Mouse (Mus musculus) forebrain, embryonic 10.5 days (tissue): Measurements from ENCODE around the gene Nsun7. TPM values are rescaled to one million over a fixed set of nuclear protein-coding genes. Genes with fewer than 3 reads are reported as not detected.
A peak's percentile ranks its signal among the peaks of the same experiment; 100 is the strongest.

Experiments used
- DNase-seq: peaks from one replicate; pipeline ENCODE4 v3.0.0-alpha.2; 2017; ENCODE audit warnings: low spot score; ENCODE audit errors: extremely low spot score
- H3K27ac ChIP-seq: fragments of 300-500 bp; sonication (generic); 2 replicates; pipeline ENCODE4 v1.5.1; 2016; ENCODE audit warnings: mild to moderate bottlenecking
- H3K27me3 ChIP-seq: fragments of 300-500 bp; sonication (generic); 2 replicates; pipeline ENCODE4 v1.6.1; 2016; ENCODE audit warnings: mild to moderate bottlenecking; ENCODE audit not compliant: poor library complexity, severe bottlenecking
- H3K36me3 ChIP-seq: fragments of 300-500 bp; sonication (generic); replicated peaks from 2 replicates; pipeline ENCODE4 v1.6.1; 2016; ENCODE audit warnings: mild to moderate bottlenecking, moderate library complexity
- H3K4me1 ChIP-seq: fragments of 300-500 bp; sonication (generic); 2 replicates; pipeline ENCODE4 v1.6.1; 2016
- H3K4me3 ChIP-seq: fragments of 300-500 bp; sonication (generic); 2 replicates; pipeline ENCODE4 v1.5.1; 2016; ENCODE audit warnings: mild to moderate bottlenecking, moderate library complexity
- H3K9me3 ChIP-seq: fragments of 300-500 bp; sonication (generic); 2 replicates; pipeline ENCODE4 v1.6.1; 2016; ENCODE audit warnings: mild to moderate bottlenecking, moderate library complexity
- WGBS: fragments of 180-500 bp; shearing (Covaris S2); methylation state at CpG from one replicate; pipeline ENCODE4 v1.1.7; 2016; 5-methylcytosine and 5-hydroxymethylcytosine counted together
- polyA plus RNA-seq: library from polyadenylated mRNA; unstranded; fragments of >200 nt; fragmentation: Nextera tagmentation; extraction: Ambion mirVana; gene quantifications from 2 replicates; pipeline ENCODE4 v1.2.1, GENCODE M21; 2016

Nsun7 gene
- polyA plus RNA-seq, result 0.34 and 0.64 TPM in 2 replicates

DNA sequence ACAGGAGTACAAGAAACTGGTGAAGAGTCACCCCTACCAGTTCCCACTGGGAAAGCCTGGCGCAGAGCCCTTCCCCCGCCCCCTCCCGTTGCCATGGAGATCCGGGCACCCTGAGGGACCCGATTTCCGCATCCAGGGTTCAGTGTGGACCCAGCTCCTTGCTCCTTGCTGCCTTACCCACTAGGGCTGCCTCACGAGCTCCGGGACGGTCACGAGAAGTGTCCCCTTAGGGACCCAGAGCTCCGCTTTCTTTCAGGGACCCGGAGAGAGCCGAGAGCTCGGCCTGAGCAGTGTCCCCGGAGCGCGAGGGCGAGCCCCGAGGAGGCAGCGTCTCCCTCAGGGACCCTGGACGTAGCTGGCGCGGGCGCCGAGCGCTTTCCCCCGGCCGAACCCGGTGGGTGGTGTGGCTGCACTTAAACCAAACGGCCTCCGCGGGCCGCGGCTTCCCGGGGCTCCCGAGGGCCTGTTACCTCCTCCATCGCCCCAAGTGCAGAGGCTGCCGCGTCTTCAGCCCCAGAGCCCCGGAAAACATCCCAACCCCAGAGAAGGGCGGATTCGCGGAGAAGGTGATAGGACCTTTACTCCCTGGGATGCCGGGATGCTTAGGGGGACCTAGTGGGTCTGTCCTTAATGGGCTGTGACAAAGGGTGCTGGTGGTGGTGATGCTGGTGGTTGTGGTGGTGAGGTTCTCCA, at the start of gene Nsun7:
Gene Nsun7, plus strand, starts transcription at position 142 of the 693 bp plus-strand sequence.
- no peaks in the 10 kb centered on the region for H3K36me3 ChIP-seq
- no peaks in the 10 kb centered on the region for H3K9me3 ChIP-seq
- peak within 1 kb of the TSS; percentile 86 for H3K27ac ChIP-seq
- peaks cover 14% of the 10 kb centered on the region for H3K4me1 ChIP-seq
- H3K4me3 ChIP-seq, result peak within 1 kb of the TSS; percentile 77
- WGBS, result under 1% methylated on average over 44 of the region's 44 CpGs
- peaks cover 25% of the 10 kb centered on the region for H3K27me3 ChIP-seq
- peak; percentile 78 for DNase-seq

DNA sequence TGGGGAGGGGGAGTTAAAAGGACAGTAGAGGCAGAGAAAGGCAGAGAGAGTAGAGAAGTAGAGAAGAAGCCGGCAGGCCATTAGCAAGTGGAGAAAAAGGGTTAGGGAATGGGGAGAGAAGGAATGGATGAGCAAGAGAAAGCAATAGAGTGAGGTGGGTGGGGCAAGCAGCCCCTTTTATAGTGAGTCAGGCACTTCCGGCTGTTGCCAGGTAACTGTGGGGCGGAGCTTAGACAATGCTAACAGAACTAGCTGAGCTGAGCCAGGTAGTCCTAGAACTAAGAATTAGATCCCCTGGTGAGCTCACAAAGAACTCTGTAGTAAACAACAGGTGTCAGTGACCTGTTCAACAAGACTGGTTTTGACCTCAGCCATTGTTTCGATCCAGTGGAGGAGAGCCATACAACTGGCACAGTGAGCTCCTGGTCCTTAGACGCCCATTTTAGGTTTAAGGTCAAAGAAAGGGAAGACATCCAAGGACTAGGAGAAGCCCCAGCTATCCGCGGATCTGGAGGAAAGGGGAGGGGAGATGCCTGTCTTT, 45.2 kb upstream of the Nsun7 start:
- Histone ChIP-seq H3K27ac (no peak overlapping the region), H3K4me1 (peaks cover 26% of the 10 kb centered on the region), H3K27me3 (no peaks in the 10 kb centered on the region), H3K36me3 (no peaks in the 10 kb centered on the region), H3K9me3 (no peaks in the 10 kb centered on the region), H3K4me3 (no peak overlapping the region)
- DNase-seq, result no peak
- 57% methylated on average over 7 of the region's 7 CpGs for WGBS

DNA sequence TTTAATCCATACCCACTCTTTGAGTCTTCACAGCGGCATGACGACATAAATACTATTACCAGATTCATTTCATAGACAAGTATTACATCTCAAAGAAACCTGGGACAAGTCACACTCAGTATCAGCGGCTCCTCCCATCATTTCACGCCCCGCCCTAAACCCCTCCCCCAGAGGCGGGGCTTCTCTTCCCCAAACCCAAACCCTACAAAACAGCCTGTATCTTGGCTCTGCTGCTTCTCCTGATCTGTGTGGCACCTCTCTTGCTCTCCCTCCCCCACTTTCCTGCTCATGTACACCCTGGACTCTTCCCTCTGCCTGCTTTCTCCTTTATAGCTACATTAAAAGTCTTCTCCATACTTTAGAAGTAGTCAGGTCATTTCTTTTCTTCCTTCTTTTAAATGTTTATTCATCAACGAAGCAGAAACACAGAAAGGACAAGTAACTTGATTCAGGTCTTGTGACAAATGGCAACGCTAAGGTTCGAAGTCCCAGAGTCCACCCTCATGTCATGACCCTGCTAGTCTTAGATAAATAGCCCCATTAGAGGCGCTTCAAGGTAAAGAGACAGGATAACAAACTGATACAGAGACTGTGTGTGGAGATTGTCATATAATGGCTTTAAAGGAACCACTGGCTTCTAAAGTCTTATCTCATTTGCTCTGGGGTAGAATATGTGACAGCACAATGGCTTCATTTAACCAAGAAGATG, 44.0 kb upstream of the Nsun7 start:
- peaks cover 32% of the 10 kb centered on the region for H3K4me1 ChIP-seq

DNA sequence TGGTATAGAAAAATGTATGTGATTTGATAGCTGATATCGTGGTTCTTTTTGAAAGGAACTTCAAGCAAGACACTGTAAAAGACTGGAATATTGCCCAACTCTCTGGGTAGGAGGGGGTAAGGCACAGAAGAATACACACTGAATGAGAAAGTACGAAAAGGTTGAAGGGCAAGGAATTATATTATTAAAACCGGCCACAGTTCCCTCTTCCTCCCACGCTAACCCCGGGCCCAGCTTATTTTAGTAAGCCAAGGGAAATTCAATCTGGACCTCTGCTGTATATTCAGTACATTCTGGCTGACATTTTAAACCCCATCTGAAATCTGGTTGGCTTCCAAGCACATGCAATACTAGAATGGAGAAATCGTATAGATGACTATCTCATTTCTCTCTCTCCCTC, 40.0 kb upstream of the Nsun7 start:
- no peak for DNase-seq
- no peaks in the 10 kb centered on the region for H3K27me3 ChIP-seq
- no peaks in the 10 kb centered on the region for H3K9me3 ChIP-seq
- WGBS, result 82% methylated on average over 6 of the region's 6 CpGs
- H3K4me3 ChIP-seq, result no peak overlapping the region
- H3K4me1 ChIP-seq, result peaks cover 20% of the 10 kb centered on the region
- no peaks in the 10 kb centered on the region for H3K36me3 ChIP-seq
- H3K27ac ChIP-seq, result no peak overlapping the region

More for the DNA sequence above, 44.0 kb upstream of the Nsun7 start:
- 71% methylated on average over 10 of the region's 10 CpGs for WGBS
- no peak overlapping the region for H3K4me3 ChIP-seq
- no peaks in the 10 kb centered on the region for H3K27me3 ChIP-seq
- no peaks in the 10 kb centered on the region for H3K36me3 ChIP-seq
- no peaks in the 10 kb centered on the region for H3K9me3 ChIP-seq
- no peak overlapping the region for H3K27ac ChIP-seq
- DNase-seq, result no peak

DNA sequence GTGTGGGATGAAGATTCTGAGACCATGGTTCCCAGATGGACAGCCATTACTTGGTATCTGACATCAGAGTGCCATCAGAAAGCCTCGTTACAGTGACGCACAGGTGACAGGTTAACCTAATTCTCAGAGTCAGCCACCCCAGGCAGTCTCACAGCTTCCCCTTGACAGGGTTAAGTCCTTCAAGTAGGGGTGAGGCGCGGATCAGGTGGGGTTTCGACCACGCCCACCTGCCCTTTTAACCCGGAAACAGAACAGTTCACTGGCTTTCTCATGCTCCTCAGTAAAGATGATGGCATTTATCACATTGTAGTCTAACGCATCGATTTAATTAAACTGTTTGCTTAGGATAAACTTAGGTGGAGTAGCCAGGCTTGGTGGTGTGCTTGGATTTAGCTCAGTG, 39.1 kb upstream of the Nsun7 start:
- Histone ChIP-seq H3K36me3 (no peaks in the 10 kb centered on the region), H3K27ac (no peak overlapping the region), H3K9me3 (no peaks in the 10 kb centered on the region), H3K4me3 (no peak overlapping the region), H3K27me3 (no peaks in the 10 kb centered on the region), H3K4me1 (peaks cover 19% of the 10 kb centered on the region)
- 84% methylated on average over 9 of the region's 9 CpGs for WGBS
- no peak for DNase-seq

DNA sequence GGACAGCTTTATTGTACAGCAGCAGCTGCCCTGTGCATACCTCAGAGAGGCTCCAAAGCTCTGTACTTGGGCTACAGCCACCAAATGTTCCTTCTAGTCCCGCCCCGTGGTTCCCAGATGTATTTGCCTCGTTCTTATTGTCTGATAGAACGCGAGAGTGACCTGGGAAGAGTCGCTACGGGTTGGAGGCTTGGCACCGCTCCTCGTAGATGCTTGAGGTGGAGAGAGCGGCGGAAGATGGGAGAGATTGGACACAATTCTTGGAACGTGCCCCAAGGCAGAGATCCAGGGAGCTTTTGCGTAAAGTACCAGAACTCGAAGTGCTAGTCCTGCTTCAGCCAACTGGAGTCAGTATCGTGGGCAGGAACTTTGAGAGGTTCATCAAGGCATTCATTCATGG, 36.8 kb upstream of the Nsun7 start:
- Histone ChIP-seq H3K36me3 (no peaks in the 10 kb centered on the region), H3K9me3 (no peaks in the 10 kb centered on the region), H3K27ac (no peak overlapping the region), H3K27me3 (no peaks in the 10 kb centered on the region), H3K4me1 (peaks cover 19% of the 10 kb centered on the region), H3K4me3 (no peak overlapping the region)
- no peak for DNase-seq
- 95% methylated on average over 15 of the region's 15 CpGs for WGBS

DNA sequence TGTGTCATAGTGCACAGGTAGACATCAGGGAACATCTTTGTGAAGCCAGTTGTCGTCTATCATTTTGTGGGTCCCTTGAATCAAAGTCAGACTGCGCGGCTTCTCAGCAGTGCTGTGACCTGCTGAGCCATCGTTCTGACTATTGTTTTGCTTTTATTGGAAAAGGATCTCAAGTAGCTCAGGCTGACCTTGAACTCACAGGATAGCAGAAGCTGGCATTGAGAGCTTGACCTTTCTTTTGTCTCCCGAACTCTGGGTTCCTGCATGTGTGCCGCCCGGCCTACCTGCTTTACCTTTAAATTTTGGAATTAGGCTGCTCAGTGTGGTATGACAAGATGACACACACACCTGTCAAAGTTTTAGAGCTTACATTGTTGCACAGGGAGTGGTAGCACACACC, 33.2 kb upstream of the Nsun7 start:
- Histone ChIP-seq H3K4me1 (no peaks in the 10 kb centered on the region), H3K27me3 (no peaks in the 10 kb centered on the region), H3K4me3 (no peak overlapping the region), H3K27ac (no peak overlapping the region), H3K9me3 (no peaks in the 10 kb centered on the region), H3K36me3 (no peaks in the 10 kb centered on the region)
- WGBS, result 92% methylated on average over 7 of the region's 7 CpGs
- DNase-seq, result no peak

DNA sequence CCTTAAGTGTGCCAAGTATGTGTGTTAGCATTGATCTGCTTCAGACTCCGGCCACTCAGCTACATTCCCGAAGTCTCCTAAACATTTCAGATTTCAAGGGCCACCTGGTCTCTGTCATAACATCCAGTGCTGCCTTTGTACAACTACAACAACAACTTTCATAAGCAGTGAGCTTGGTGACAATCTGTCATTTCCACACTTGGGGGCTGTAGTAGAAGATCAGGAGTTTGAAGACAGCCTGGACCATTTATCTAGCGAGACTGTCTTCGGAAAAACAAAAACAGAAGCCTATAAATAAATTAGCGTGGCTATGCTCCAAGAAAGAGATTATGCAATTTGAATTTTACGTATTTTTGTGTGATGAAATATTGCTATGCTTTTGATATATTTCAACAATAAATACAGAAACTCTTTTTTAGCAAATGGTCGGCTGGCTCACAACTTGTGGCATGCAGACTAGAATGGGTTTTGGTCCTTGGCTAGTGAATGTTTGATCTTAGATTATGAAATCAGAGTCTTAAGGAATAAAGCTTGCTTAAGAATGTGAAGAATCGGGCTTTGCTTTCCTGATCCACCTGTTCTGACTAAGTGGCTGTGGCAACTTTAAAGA, 27.9 kb upstream of the Nsun7 start:
- H3K36me3 ChIP-seq, result no peaks in the 10 kb centered on the region
- no peaks in the 10 kb centered on the region for H3K9me3 ChIP-seq
- DNase-seq, result no peak
- H3K27me3 ChIP-seq, result no peaks in the 10 kb centered on the region
- no peak overlapping the region for H3K4me3 ChIP-seq
- H3K4me1 ChIP-seq, result no peaks in the 10 kb centered on the region
- WGBS, result 91% methylated on average over 8 of the region's 8 CpGs
- H3K27ac ChIP-seq, result no peak overlapping the region

DNA sequence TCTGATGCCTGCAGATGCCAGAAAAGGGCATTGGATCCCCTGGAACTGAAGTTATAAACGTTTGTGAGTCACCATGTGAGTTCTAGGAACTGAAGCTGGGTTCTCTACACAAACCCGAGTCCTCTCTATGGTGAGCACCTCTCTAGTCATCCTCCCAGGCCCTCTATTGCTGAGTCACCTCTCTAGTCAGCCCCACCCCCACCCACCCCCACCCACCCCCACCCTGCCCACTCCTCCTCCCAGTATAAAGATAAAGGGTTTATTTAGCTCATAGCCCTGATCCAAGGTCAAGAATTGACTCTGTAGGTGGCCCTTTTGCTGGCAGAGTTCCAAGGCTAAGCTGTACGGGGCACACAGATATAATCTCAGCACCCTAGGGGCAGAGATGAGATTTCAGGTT, 27.2 kb upstream of the Nsun7 start:
- H3K9me3 ChIP-seq, result no peaks in the 10 kb centered on the region
- H3K27me3 ChIP-seq, result no peaks in the 10 kb centered on the region
- no peaks in the 10 kb centered on the region for H3K4me1 ChIP-seq
- no peak for DNase-seq
- WGBS, result 60% methylated on average over 3 of the region's 3 CpGs
- H3K27ac ChIP-seq, result no peak overlapping the region
- H3K36me3 ChIP-seq, result no peaks in the 10 kb centered on the region
- H3K4me3 ChIP-seq, result no peak overlapping the region

DNA sequence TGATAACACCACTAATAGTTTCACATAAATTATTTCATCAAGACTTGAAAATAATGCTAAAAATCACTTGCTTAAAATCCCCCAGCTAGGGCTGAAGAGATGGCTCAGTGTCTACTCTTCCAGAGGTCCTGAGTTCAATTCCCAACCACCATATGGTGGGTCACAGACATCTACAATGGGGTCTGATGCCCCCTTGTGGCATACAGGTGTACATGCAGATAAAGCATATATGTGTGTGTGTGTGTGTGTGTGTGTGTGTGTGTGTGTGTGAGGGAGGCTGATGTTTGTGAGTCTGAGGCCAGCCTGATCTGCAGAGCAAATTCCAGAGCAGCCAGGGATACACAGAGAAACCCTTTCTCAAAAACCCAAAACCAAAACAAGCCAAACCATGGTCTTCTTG, 17.8 kb upstream of the Nsun7 start:
- no peak for DNase-seq
- no peak overlapping the region for H3K27ac ChIP-seq
- H3K4me1 ChIP-seq, result peaks cover 14% of the 10 kb centered on the region
- H3K36me3 ChIP-seq, result no peaks in the 10 kb centered on the region
- no peaks in the 10 kb centered on the region; the same call in 1 of the 2 replicates for H3K9me3 ChIP-seq
- H3K27me3 ChIP-seq, result no peaks in the 10 kb centered on the region
- no peak overlapping the region for H3K4me3 ChIP-seq

DNA sequence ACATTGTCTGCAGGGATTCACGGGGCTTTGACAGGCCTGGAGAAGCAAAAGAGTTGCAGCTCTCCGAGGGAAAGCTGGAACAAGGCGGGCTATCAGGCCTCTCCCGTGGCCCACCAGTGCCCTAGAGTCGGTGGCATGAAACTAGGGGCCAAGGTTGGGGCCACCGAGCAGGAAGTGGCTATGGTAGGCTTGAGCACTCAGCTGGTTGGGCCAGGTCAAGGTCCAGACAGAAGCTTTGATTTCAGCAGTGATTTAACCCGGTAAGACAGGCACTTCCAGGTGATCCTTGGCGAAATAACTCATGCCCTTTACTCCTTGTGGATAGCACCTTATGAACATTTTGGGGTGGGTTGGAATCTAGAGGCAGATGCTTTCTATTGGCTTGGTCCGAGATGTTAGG, 16.2 kb upstream of the Nsun7 start:
- Histone ChIP-seq H3K9me3 (no peaks in the 10 kb centered on the region; the same call in 1 of the 2 replicates), H3K4me1 (peaks cover 14% of the 10 kb centered on the region), H3K36me3 (no peaks in the 10 kb centered on the region), H3K4me3 (no peak overlapping the region), H3K27ac (no peak overlapping the region; the same call in 1 of the 2 replicates), H3K27me3 (no peaks in the 10 kb centered on the region)
- 88% methylated on average over 9 of the region's 9 CpGs for WGBS
- no peak for DNase-seq

DNA sequence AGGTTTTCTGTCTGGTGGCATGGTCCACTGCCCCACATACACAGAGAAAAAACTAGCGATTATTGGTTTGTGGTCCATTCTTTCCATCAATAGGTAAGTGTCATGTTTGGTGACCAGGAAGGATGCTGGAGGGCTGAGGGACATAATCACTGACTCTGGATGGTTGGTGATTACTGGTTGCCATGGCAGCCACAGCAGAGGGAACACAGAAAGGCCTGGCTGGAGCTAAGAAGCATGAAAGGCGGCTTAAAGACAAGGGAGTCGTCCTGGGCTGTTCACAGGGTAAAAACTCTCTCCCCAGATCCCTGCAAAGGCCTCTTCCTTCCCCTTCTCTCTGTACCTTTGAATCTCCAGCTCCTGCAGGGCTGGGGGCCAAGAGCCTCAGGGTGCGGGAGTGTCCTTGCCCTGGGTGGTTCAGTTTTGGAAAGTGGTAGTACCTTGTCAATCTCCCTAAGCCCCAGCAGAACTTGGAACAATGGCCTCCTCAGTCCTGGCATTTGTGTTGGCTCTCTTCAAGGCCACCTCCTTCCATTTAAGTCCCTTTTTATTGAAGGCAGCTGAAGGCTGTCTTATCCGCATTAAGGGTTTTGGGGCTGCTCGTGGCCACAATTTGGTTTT, 15.5 kb upstream of the Nsun7 start:
- 26% methylated on average over 6 of the region's 6 CpGs for WGBS
- Histone ChIP-seq H3K4me3 (no peak overlapping the region), H3K36me3 (no peaks in the 10 kb centered on the region)

More for the DNA sequence above, 15.5 kb upstream of the Nsun7 start:
- H3K4me1 ChIP-seq, result peaks cover 14% of the 10 kb centered on the region
- H3K27ac ChIP-seq, result peak overlapping the region; percentile 84
- H3K27me3 ChIP-seq, result no peaks in the 10 kb centered on the region
- H3K9me3 ChIP-seq, result no peaks in the 10 kb centered on the region; the same call in 1 of the 2 replicates
- DNase-seq, result peak; percentile 41
